Mouse (Mus musculus) midbrain, embryonic 14.5 days (tissue): ENCODE data around the gene Pdrg1. TPM values are rescaled to one million over a fixed set of nuclear protein-coding genes. Genes with fewer than 3 reads are reported as not detected.

Experiments
- ATAC-seq: fragments of 200-750 bp; cut with Nextera tagmentation; 2 replicates; pipeline ENCODE4 v1.8.0; 2017; ENCODE audit warnings: moderate number of reproducible peaks, moderate library complexity; ENCODE audit not compliant: low FRiP score, low TSS enrichment
- DNase-seq: peaks from one replicate; pipeline ENCODE4 v3.0.0-alpha.2; 2015
- H3K27ac ChIP-seq: fragments of 300-500 bp; sonication (generic); replicated peaks from 2 replicates; pipeline ENCODE4 v1.5.1; 2014; ENCODE audit warnings: mild to moderate bottlenecking, low read depth, low read length, moderate library complexity
- H3K27me3 ChIP-seq: fragments of 300-500 bp; sonication (generic); 2 replicates; pipeline ENCODE4 v1.6.1; 2014; ENCODE audit warnings: low read length, control low read depth, mixed read lengths; ENCODE audit not compliant: control insufficient read depth, insufficient read depth
- H3K36me3 ChIP-seq: fragments of 300-500 bp; sonication (generic); 2 replicates; pipeline ENCODE4 v1.6.1; 2014; ENCODE audit warnings: low read length, control low read depth; ENCODE audit not compliant: control insufficient read depth, insufficient read depth
- H3K4me1 ChIP-seq: fragments of 300-500 bp; sonication (generic); 2 replicates; pipeline ENCODE4 v1.6.1; 2014; ENCODE audit warnings: mild to moderate bottlenecking, antibody characterized with exemption, low read length, control low read depth; ENCODE audit not compliant: control insufficient read depth, insufficient read depth
- H3K4me2 ChIP-seq: fragments of 300-500 bp; sonication (generic); 2 replicates; pipeline ENCODE4 v1.6.1; 2014; ENCODE audit warnings: mild to moderate bottlenecking, low read length, moderate library complexity
- H3K4me3 ChIP-seq: fragments of 300-500 bp; sonication (generic); replicated peaks from 2 replicates; pipeline ENCODE4 v1.5.1; 2014; ENCODE audit warnings: low read depth, low read length
- H3K9ac ChIP-seq: fragments of 300-500 bp; sonication (generic); replicated peaks from 2 replicates; pipeline ENCODE4 v1.6.1; 2014; ENCODE audit warnings: mild to moderate bottlenecking, low read length, moderate library complexity
- H3K9me3 ChIP-seq: fragments of 300-500 bp; sonication (generic); 2 replicates; pipeline ENCODE4 v1.6.1; 2016; ENCODE audit warnings: low read length, control low read depth, mixed read lengths; ENCODE audit not compliant: control insufficient read depth
- WGBS: fragments of 180-500 bp; shearing (Covaris S2); extraction: QIAGEN DNeasy Blood & Tissue Kit; methylation state at CpG from one replicate; pipeline ENCODE4 v1.1.7; 2014; 5-methylcytosine and 5-hydroxymethylcytosine counted together
- polyA plus RNA-seq: library from polyadenylated mRNA; unstranded; fragments of >200 nt; fragmentation: Nextera tagmentation; extraction: Ambion mirVana; gene quantifications from 2 replicates; pipeline ENCODE4 v1.2.1, GENCODE M21; 2014

The Pdrg1 gene
- 117 and 177 TPM in 2 replicates for polyA plus RNA-seq

DNA sequence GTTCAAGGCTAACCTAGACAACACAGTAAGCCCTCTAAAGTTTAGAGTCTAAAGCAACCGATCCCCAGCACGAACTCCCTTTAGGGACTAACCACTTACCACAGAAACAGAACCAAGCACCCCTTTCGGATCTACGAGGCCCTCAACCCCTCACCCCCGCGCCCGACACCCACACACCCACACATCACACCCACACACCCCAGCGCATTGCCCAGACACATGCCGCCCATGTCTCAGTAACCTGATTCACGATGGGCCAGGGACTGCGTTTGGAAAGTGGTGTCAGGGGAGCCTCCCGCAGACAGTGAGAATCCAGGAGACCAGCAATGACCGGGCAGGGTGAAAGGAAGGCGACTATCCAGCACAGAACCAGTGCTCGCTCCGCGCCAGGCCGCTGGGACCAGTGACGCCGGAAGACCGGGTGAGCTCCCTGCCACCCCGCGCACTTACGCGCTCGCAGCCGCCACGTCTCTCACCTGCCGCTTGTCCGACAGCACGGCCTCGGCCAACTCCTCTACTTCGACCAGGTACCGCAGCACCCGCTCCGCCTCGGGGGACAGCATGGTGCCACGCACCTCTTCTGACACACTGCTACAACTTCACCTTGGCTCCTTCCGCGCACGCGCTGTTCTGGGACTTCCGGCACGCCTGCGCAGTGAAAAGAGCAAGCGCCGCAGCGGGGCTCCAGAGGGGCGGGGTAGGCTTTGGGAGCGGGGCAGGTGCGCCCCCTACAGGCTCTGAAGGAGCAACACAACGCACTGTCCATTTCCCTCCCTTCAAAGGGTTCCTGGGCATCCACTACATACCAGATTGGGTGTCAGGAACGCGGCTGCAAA lies at the start of gene Pdrg1:
Gene Pdrg1, minus strand, starts transcription at position 670 of the 836 bp plus-strand sequence.
- peaks cover 28% of the 10 kb centered on the region for H3K36me3 ChIP-seq
- peak within 1 kb of the TSS; percentile 52; the same call in 1 of the 2 replicates for H3K27ac ChIP-seq
- H3K4me3 ChIP-seq = peak within 1 kb of the TSS; percentile 64
- no peaks in the 10 kb centered on the region for H3K9me3 ChIP-seq
- 1% methylated on average over 54 of the region's 54 CpGs for WGBS
- H3K9ac ChIP-seq = peak within 1 kb of the TSS; percentile 84
- peak; percentile 99 for DNase-seq
- H3K27me3 ChIP-seq = no peaks in the 10 kb centered on the region
- peaks cover 10% of the 10 kb centered on the region for H3K4me1 ChIP-seq
- peak; percentile 92 for ATAC-seq
- peak within 1 kb of the TSS; percentile 91 for H3K4me2 ChIP-seq

DNA sequence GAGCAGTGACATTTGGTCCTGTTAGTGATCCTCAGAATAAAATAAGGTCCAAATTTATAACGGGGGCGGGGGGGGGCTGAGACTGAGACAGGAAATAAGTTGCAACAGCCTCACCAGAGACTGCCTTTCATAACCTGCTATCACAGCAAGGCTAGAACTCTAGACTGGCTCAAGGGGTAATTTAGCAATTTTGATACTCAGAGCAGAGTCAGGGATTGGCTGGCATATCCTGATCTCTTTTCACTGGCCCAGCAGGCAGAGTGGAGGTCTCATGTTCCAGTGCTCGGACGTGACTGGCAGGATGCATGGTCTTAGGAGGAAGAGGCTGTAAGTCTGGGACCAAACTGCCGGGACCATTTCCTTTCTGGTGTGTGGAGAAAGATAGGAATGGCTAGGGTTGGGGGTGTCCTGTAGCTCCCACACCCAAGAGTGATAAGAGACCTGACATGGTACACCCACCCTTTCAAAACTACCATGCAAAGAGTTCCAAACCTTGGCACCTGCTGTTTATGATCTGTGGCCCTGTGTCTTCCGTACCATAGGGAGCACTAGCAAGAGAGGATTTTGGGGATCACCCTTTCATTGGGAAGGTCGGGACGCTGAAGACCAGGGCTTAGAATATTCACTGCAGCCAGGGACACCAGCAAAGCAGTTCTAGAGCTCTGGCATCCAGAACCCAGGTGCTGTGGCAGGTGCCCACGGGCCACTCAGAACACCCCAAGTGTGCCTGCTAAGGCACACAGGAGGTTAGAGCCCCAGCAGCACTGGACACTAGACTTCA lies 49.2 kb upstream of the Pdrg1 start:
- ATAC-seq (no peak), DNase-seq (no peak)
- no peak overlapping the region for H3K4me3 ChIP-seq
- H3K27me3 ChIP-seq = no peaks in the 10 kb centered on the region
- H3K9ac ChIP-seq = no peak overlapping the region
- no peaks in the 10 kb centered on the region for H3K9me3 ChIP-seq
- H3K36me3 ChIP-seq = no peaks in the 10 kb centered on the region
- H3K27ac ChIP-seq = no peak overlapping the region
- no peak overlapping the region for H3K4me2 ChIP-seq
- 76% methylated on average over 9 of the region's 9 CpGs for WGBS
- H3K4me1 ChIP-seq = no peaks in the 10 kb centered on the region

DNA sequence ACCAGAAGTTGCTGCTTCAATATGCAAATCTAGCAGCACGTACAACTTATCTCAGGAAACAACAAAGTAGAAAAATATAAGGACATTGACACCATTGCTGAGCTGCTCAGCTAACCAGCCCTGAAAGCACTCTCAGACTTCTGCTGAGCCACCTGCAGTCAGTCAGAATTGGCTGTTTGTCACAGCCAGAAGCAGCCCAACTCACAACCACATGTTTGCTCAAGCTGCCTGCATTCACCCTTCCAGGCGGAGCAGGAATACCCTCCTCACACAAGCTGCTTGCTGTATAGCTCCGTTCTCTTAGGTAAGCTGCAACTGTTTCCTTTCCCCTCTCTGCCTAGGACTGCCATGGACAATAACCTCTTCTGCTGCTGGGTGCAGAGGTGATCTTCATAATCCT lies 48.2 kb upstream of the Pdrg1 start:
- Histone ChIP-seq H3K9me3 (no peaks in the 10 kb centered on the region), H3K9ac (0 out of 2 replicates have a peak overlapping the region, but pooled peaks have one; percentile 9), H3K27ac (peak overlapping the region; percentile 46; the same call in 1 of the 2 replicates), H3K27me3 (no peaks in the 10 kb centered on the region), H3K36me3 (no peaks in the 10 kb centered on the region), H3K4me1 (no peaks in the 10 kb centered on the region), H3K4me2 (no peak overlapping the region), H3K4me3 (no peak overlapping the region)
- WGBS = 63% methylated on average over 3 of the region's 3 CpGs
- ATAC-seq (no peak), DNase-seq (peak; percentile 22)

DNA sequence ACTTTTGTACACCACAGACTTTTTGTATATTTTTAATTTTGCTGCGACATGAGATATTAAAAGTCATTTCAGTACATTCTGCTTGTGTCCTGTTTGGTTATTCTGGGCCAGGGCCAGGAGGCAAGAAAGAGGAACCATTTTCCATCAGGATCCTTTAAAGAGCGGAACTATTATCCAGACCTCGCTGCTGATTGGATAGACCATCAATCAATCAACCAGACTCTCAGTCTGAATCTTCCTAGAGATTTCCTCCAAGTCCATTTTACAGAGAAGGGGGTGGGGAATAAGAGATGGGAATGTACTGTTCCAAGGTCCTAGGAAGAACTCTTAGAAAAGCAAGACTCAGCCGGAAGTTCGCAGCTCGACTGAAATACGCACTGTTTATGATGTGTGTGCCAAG lies 45.0 kb upstream of the Pdrg1 start:
- 91% methylated on average over 7 of the region's 7 CpGs for WGBS
- DNase-seq (no peak), ATAC-seq (no peak)
- no peaks in the 10 kb centered on the region for H3K4me1 ChIP-seq
- H3K9ac ChIP-seq = no peak overlapping the region
- peaks cover 9% of the 10 kb centered on the region for H3K36me3 ChIP-seq
- H3K27ac ChIP-seq = no peak overlapping the region
- no peaks in the 10 kb centered on the region for H3K9me3 ChIP-seq
- H3K4me2 ChIP-seq = no peak overlapping the region
- no peak overlapping the region for H3K4me3 ChIP-seq
- no peaks in the 10 kb centered on the region for H3K27me3 ChIP-seq

DNA sequence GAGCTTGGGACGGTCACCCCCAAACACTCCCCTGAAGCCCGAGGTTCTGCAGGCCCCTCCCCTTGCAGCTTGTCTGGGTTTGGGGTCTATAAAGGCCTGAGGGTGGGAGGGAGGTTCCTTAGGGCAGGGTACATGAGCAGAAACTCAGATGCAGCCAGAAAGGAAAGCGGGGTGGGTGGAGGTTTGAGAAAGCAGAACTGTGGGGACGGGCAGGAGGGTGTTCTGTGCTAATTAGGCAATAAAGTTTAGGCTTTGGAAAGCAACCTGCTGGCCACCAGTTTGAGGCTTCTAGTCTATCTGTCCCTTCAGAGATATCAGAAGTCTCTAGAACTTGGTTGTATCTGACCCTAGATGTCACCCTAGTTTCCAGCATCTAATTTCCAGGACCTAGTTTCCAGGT lies 43.1 kb upstream of the Pdrg1 start:
- no peak for ATAC-seq
- H3K9ac ChIP-seq = no peak overlapping the region

DNA sequence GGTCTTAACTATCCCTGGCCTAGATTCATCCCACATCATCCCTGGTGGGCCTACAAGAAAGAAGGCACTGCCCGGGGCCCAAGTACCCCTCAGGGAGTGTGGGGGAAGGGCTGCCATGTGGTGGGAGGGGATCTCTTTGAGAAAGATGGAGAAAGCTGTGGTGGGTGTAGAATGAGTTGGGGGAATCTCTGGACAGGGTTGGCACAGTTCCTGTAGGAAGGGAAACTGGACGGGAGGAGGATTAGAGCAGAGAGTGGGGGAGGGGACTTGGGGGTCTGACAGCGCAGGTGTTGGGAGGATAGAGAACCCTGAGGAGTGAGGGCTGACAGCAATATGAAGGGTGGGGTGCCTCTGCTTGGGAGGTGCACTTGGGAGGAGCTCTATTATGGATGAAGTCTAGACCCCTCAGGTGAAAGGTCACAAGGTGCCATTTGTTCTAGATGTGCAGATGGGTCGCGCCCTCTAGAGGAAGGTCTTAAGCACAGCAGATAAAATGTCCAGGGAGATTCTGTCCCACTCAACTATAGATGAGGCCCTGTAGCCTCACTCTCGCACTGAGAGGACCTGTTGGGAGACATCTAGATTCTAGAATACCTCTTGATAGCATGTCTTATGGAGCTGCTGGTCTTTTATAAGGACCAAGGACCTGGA lies 40.2 kb upstream of the Pdrg1 start:
- WGBS = 57% methylated on average over 6 of the region's 6 CpGs
- peaks cover 16% of the 10 kb centered on the region; the same call in 1 of the 2 replicates for H3K27me3 ChIP-seq
- no peak overlapping the region for H3K27ac ChIP-seq
- no peak overlapping the region for H3K4me2 ChIP-seq
- H3K4me3 ChIP-seq = no peak overlapping the region
- DNase-seq = no peak
- H3K36me3 ChIP-seq = peaks cover 25% of the 10 kb centered on the region
- no peaks in the 10 kb centered on the region for H3K4me1 ChIP-seq
- ATAC-seq = no peak
- no peaks in the 10 kb centered on the region for H3K9me3 ChIP-seq
- no peak overlapping the region for H3K9ac ChIP-seq

More for the DNA sequence above, 43.1 kb upstream of the Pdrg1 start:
- DNase-seq = no peak
- Histone ChIP-seq H3K27me3 (no peaks in the 10 kb centered on the region), H3K4me1 (no peaks in the 10 kb centered on the region), H3K36me3 (peaks cover 22% of the 10 kb centered on the region), H3K27ac (no peak overlapping the region), H3K9me3 (no peaks in the 10 kb centered on the region), H3K4me3 (no peak overlapping the region), H3K4me2 (no peak overlapping the region)
- 74% methylated on average over 4 of the region's 4 CpGs for WGBS

DNA sequence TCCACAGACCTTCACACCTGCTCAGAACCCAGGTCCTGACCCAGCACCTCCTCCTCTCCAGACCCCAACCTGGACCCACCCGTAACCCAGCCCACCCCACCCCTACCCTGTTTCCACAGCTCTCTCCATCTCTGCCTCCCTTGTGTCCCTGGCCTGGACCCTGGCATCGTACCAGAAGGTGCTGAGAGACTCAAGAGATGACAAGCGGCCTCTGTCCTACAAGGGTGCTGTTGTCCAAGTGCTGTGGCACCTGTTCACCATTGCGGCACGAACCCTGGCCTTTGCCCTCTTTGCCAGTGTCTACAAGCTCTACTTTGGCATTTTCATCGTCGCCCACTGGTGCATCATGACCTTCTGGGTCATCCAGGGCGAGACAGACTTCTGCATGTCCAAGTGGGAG lies 38.7 kb upstream of the Pdrg1 start:
- Histone ChIP-seq H3K27ac (no peak overlapping the region), H3K36me3 (peaks cover 25% of the 10 kb centered on the region), H3K9me3 (no peaks in the 10 kb centered on the region), H3K4me3 (no peak overlapping the region), H3K9ac (no peak overlapping the region), H3K4me1 (peaks cover 8% of the 10 kb centered on the region; the same call in 1 of the 2 replicates), H3K4me2 (no peak overlapping the region), H3K27me3 (peaks cover 16% of the 10 kb centered on the region; the same call in 1 of the 2 replicates)
- 89% methylated on average over 8 of the region's 8 CpGs for WGBS
- no peak for DNase-seq
- no peak for ATAC-seq

DNA sequence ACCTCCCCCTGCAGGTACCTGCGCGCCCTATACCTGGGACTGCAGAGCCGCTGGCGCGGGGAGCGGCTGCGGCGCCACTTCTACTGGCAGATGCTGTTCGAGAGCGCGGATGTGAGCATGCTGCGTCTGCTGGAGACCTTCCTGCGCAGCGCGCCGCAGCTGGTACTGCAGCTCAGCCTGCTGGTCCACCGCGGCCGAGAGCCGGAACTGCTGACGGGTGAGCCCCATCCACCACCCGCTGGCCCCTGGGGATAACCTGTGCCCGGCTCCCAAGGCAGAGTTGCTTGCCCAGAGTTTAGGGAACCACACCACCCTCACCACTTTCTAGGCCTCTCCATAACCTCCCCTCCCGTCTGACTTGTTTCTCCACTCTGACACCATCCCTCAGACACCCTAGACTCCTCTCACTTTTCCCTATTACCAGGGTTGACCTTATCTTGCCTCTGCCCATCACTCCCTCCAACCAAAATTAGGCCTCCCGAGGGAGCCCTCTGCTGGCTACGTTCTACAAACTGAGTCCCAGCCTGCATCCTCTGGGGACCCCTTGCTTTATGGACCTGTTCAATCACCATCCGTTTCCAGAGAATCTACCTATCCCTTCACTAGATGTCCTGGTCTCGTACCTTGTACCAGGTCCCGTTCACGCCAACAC lies 37.6 kb upstream of the Pdrg1 start:
- Histone ChIP-seq H3K36me3 (peaks cover 25% of the 10 kb centered on the region), H3K27me3 (peaks cover 16% of the 10 kb centered on the region; the same call in 1 of the 2 replicates), H3K9ac (no peak overlapping the region), H3K9me3 (no peaks in the 10 kb centered on the region), H3K4me3 (no peak overlapping the region), H3K4me1 (peaks cover 12% of the 10 kb centered on the region; the same call in 1 of the 2 replicates), H3K27ac (no peak overlapping the region), H3K4me2 (no peak overlapping the region)
- DNase-seq = peak; percentile 49
- 12% methylated on average over 30 of the region's 30 CpGs for WGBS
- ATAC-seq = no peak
